Mouse (Mus musculus): ENCODE data around the gene D17H6S53E. TPM values are rescaled to one million over a fixed set of nuclear protein-coding genes. Genes with fewer than 3 reads are reported as not detected.

D17H6S53E gene
- polyA plus RNA-seq (2017; shearing (Covaris generic)), result 5.5 TPM

DNA sequence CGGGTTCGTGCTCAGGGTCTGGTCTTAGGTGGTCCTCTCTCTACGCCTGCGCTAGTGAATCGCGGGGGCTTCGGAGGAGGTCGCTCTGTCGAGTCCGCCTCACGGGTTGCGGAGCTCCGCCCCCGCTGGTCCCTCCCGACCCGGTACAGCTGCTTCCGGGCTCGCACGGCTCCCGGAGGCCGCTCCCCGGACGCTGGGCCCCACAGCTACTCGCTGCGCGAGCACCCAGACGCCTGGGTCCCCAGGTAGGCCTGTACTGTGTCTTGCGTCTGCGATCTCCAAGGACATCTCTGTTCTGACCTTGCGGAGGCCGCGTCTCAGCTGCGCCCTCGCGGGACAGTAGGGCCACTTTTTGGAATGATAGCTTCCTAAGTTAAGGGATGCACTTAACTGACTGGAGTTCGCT, at the start of gene D17H6S53E:
TSS of gene D17H6S53E (plus strand) at position 168 of the 406 bp plus-strand sequence.

DNA sequence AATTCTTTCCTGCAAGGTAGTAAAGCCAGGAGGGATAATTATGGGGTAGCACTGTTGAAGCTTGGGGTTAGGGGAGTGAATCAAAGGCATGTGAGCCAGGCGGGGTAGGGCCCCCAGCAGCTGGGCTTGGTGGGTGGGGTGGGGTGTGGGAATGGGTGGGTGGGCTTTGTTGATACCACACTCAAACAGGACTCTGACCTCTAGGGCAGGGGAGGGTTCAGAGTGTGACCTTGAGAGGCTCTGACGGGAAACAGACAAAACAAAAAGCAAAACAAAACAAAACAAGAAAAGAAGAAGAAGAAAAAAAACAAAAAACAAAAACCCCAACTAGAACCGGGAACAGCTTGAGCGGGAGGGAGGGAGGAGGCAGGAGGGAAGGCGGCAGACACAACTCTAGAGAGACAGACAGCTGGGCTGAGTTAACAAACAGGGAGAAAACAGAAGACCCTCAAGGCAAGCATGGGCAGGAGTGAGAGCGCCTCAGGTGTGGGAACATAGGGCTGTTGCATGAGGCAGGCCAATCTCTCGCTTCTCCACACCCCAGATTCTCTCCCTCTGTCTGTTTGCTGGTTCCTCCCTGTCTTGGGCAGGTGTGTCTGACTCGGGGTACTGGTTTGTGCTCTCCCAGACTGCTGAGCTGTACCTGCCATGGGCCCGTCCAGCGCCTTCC, 49.5 kb upstream of the D17H6S53E start, which contains the start of gene Ly6g6e:
TSS of gene Ly6g6e (plus strand) at position 396 of the 670 bp plus-strand sequence.

DNA sequence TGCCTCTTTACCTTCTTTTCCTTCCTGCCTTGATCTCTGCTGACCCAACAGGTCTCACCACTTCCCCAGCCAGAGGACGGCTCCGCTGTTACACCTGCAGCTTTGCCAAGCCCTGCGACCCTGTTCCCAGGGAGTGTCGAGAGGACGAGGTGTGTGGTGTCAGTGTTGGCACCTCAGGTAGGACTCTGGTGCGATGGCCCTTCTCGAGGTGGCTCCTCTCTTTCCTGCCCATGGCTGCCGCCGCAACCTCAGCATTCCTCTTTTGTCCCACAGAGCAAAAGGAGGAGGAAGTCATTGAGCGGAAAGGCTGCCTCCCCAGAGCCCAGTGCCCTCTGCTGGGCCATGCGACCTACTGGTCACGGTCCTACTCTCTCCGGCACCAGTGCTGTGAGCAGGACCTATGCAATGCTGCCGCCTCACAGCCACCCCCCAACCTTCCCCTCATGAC, 48.4 kb upstream of the D17H6S53E start, which contains the start of gene Ly6g6d:
TSS of gene Ly6g6d (minus strand) at position 280 of the 448 bp plus-strand sequence.

DNA sequence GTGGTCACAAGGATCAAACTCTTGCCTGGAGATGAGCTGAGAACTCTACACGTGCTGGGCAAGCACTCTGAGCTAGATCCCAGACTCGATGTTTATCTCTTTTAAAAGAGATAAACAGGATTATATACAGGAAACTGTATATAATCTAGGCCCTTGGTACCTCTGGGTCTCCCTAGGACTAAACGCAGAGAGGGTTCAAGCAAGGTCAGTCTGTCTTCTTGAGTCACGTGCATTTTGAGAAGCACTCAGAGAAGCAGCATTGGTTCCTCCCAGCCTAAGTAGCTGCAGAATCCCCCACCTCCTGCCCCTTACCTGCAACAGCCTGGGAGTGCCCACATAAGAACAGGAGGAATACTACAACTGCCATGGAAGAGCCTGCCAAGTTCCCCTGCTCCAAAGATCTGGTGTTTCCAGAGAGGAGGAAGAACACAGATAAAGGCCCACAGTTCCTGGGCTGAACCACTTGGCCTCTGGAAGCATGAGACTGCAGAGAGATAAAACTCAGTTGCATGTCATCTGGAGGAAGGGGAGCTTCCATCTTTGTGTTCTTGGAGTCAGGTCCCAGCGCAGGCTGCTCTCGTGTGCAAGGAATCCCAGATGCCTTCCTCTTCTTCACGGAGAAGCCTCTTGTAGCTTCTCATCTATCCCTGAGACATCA, 40.8 kb upstream of the D17H6S53E start, which contains the start of gene Ly6g6f:
TSS of gene Ly6g6f (minus strand) at position 403 of the 658 bp plus-strand sequence.

DNA sequence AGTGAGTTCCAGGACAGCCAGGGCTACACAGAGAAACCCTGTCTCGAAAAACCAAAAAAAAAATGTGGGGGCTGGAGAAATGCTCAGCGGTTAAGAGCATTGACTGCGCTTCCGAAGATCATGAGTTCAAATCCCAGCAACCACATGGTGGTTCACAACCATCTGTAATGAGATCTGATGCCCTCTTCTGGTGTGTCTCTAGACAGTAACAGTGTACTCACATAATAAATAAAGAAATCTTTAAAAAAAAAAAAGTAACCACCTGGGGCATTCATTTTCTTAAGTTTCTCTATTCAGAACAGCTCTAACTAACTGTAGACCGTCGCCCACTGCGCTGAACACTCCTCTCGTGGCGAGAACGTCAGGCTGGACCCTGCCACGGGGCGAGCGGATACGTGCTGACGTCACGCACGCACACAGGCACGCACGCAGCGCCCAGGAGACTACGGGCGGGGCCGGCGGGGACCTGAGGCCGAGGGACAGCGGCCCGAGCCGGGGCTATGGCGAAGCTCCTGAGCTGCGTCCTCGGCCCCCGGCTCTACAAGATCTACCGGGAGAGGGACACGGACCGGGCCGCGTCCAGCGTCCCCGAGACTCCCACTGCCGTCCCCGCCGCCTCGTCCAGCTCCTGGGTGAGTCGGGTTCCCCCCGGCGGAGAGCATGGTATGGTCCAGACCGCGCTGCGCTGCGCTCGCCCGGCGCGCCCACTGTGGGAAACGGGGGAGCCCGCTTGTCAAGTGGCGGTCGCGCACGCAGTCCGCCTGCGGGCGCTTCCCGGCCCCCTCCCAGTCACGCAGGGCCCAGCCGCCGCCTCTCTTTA, 37.1 kb upstream of the D17H6S53E start, which contains the start of gene Abhd16a:
TSS of gene Abhd16a (plus strand) at position 439 of the 820 bp plus-strand sequence.

DNA sequence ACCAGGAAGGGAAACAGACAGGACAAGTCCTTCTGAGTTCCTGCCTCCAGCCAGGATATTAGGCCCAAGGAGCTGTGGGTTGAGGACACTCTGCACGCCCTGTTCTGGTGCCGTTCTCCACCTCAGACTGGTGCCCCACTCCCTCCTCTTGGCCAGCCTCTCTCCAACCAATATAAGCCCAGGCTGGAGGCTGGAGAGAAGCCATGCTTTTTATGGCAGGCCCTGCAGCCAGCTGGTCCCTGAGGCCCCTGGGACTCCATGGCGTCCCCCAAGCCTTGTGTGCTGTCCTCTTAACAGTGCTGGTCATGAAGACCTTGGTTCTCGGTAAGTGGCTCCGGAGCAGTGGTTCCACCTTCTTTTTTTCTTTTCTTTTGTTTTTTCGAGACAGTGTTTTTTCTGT, 18.1 kb upstream of the D17H6S53E start, which contains the start of gene Ly6g5c:
TSS of gene Ly6g5c (plus strand) at position 183 of the 400 bp plus-strand sequence.

DNA sequence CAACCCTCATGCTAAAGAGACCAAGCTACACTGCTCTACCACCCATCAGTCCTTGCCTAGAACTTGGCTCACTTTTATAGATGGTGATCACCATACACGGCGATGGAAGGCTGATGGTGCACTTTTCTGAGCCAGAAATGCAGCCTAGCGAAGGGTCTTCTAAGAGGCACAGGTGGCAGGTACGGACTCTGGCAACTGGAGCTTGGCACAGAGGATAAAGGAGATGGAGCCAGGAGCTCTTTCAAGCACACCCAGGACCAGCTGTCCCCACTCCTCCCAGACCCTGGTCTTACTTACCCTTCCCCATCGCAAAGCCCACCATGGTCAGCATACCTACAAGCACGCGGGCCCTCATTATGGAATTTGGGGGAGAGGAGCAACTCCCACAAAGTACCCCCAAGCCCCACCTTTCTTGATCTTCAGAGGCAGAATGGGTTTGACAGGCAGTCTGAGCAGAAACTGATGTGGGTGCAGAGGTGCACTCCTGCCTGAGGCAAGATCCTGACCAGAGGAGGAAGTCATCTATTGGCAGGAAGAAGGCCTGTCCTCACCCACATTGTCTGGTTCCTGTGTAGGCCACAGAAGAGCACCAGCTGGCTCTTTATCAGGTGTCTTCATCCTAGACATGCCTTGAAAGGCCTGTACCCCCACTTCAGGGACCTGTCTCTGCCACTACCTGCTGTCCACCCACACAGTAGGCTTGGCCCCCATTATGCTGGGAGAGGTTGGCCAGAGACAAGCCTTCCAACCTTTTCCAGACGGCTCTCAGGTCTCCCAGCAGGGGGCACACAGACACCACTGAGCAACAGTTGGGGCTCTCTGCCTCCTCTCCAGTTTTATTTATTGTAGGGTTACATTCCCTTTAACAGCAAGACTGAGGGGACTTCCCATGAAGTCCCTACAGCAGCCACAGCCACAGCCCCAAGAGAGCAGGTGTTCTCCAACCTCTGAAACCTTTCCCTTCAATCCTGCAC, 10.8 kb upstream of the D17H6S53E start, which contains the start of gene Ly6g5b:
TSS of gene Ly6g5b (minus strand) at position 383 of the 974 bp plus-strand sequence.

DNA sequence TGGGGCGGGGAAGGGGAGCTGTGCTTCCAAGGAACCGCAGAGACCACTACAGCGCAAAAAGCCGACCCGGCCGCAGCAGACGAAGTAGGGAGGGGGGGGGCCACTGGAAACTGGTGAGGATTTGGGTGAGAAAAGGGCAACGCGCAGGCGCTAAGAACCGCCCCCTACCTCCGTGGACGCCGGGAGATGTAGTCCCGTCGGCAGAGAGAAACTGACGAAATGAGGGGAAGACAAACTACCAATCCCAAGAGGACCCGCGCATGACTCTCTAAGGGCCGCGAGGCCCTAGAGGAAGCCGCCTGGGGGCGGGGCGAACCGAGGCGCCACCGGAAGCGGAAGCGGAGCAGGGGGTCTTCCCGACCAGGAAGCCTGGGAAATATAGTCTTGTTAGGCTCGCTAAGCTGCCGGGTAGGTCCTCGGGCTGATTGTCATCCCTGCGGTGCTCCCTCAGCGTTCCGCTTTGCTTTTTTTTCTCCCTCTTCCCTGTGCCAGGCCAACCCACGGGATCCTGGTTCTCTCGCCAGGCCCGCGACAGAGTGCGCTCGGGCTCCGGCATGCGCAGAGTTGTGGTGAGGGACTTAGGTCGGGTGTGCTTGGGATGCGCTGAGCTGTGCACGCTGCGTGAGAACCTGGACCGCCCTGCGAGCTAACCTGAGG, 4.9 kb upstream of the D17H6S53E start, which contains the start of gene Gpank1:
TSS of gene Gpank1 (plus strand) at position 313 of the 657 bp plus-strand sequence.

DNA sequence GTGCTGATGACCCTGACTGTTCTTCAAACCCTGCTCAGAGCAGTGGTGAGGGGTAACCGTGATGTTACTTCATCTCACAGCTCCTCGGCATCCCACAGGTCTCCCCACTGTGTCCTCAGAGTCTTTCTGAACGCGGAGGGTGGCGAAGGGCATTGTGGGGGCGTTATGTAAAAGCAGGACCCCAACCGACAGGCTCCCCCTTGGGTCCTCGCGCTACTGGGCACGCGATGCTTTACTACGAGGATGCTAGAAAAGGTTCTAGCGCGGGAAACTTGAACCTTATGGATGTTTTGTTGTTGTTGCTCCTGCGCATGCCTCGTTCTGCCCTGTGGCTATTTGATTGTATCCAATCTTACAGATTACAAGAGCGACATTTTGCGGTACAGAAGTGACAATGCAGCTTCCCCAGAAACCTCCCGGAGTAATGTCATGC, 4.3 kb upstream of the D17H6S53E start, which contains the start of gene Csnk2b:
TSS of gene Csnk2b (minus strand) at position 183 of the 433 bp plus-strand sequence.

DNA sequence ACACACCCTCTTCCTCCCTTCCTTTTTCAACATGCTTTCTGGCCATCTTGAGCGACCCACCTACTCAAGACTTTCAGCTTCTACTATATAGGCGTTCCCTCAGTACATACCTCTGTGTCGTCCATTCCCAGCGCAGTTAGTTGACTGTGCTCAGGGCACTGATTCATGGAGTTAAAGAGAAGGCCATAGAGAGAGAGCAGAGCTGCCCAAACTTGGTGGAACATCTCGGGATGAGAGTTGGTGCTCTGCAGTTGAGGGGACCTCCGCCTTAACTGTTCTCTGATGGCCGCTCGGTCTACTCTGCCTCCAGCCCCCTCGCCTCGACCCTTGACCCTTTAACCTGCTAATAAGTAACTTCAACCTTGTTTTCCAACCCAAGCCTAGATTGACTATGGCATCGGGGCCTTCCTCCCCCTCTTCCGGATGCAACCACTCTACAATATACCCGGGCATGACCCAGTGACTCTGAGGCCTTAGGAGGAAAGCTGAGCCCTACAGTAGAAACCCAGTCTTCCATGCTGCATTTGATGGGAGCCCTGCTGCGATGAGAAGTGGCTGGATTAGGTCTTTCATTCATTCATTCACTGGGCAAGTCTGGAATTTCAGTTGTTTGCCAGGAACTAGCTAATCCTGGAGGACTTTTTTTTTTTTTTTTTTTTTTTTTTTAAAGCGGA, 5.5 kb downstream of the D17H6S53E start, which contains the start of gene Apom:
TSS of gene Apom (minus strand) at position 551 of the 674 bp plus-strand sequence.

DNA sequence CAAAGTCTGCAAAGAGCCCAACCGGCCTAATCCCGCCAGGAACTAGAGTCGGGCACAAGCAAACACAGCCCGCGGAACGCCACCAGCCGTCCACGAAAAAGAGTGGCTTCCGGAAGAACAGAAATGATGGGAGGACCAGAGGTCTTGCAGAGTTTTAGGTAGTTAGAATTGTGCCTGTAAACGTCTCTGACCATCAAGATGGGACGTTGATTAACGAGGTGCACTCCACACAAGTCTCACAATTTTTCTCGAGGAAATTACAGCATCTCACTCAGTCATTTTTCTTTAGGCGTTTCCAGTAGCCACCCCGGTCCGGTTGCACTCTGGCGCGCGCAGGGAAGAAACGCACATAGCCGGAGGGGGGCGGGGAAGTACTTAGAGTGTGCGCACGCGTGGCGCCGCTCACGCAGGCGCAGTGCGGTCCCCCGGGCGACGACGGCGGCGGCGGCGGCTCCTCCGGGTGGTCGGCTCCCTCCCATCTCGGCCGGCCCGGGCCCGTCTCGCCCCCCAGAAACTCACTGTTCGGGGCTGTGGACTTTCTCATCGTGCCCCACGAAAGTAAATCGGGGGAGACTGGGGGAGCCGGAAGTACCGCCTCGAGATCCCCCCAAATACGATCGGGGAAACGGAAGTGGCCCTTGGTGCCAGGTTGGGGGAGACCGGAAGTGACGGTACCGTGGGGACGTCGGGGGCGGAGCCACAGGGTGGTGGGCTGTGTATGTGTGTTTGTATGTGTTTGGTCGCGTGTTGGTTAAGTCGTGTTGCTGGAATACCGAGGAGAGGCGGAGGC, 8.8 kb downstream of the D17H6S53E start, which contains the start of gene Bag6:
TSS of gene Bag6 (plus strand) at position 378 of the 790 bp plus-strand sequence.

DNA sequence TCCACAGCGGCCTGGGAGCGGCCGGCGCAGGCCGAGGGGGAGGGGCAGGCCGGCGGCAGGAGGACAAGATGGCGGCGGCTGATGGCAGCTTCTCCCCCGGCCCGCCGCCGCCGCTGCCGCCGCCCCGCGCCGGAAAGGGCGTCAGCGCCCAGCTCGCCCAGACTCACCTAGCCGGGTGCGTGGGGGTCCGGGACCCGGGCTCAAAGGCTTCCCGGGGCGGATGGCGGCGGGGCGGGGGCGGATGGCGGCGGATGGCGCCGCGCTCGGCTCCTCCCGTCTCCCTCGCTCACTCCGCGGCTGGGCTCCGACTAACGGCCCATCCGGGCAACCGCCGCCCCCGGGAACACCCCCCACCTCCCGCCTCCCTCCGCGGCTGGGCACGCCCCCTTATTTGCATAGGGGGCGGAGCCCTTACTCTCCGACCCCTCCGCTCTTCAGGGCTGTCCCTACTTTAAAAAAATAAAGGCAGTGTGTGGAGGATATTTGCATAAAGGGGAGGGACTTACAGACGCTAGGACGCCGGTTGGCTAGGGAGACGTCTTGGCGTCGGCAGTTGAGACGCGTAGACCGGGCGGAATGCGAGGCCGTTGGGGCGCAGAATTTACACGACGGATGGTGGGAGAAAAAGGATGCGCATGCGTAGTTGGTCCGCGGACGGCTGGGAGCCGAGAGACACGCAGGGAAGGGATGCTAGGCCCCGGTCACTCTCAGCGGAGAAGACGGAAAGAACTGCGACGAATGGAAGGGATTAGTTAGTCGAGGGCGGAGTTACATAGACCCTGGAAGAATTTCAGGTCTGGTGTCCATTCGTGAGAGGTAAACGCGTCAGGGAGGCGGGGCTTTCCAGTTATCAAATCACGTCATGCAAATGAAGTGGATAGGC, 38.6 kb downstream of the D17H6S53E start, which contains the start of gene Prrc2a:
TSS of gene Prrc2a (minus strand) at position 330 of the 883 bp plus-strand sequence.

DNA sequence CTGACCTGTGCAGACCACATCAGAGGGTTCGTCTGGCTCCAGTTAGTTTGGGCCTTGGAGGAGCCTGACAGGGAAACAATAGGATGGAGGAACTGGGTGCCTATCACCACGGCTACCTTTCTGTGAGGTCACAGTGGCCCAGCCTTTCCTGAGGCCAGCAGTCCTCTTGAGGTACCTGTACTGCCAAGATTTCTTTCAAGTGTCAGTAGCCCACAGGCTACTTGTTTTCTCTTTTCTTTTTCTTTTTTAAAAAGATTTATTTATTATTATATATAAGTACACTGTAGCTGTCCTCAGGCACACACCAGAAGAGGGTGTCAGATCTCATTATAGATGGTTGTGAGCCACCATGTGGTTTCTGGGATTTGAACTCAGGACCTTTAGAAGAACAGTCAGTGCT, 49.8 kb downstream of the D17H6S53E start, which contains the start of gene Aif1:
TSS of gene Aif1 (minus strand) at position 101 of the 400 bp plus-strand sequence.

Data from inflammation-experienced regulatory T-cells, adult 16 weeks (primary cell).